Mouse (Mus musculus): ENCODE measurements around the gene Gm11639.

- TF ChIP-seq CTCF (IDR thresholded peaks at IDR 0.05; ENCODE audit: low read depth), result no peak
- TF ChIP-seq EP300 (IDR thresholded peaks at IDR 0.05; ENCODE audit: low read depth), result no peak
Measured at GRCm38 (mm10) chr11:104661106-104661505, 24.4 kb upstream of the Gm11639 start.

Data from heart, postnatal 0 days (tissue).